Mouse (Mus musculus) kidney, postnatal 0 days (tissue): ENCODE results near the gene Slc25a34. TPM values are rescaled to one million over a fixed set of nuclear protein-coding genes. Genes with fewer than 3 reads are reported as not detected.

ENCODE experiments used
- ATAC-seq: fragments of 200-750 bp; cut with Nextera tagmentation; replicated peaks from 2 replicates; pipeline ENCODE4 v1.8.0; 2017; ENCODE audit warnings: low read depth, moderate number of reproducible peaks, moderate TSS enrichment, moderate library complexity; ENCODE audit not compliant: low FRiP score
- DNase-seq: peaks from one replicate; pipeline ENCODE4 v3.0.0-alpha.2; 2016; ENCODE audit warnings: low spot score
- H3K27ac ChIP-seq: fragments of 300-500 bp; sonication (generic); 2 replicates; pipeline ENCODE4 v1.5.1; 2014; ENCODE audit warnings: mild to moderate bottlenecking
- H3K27me3 ChIP-seq: fragments of 300-500 bp; sonication (generic); 2 replicates; pipeline ENCODE4 v1.6.1; 2014; ENCODE audit warnings: low read length, mixed read lengths; ENCODE audit not compliant: insufficient read depth
- H3K36me3 ChIP-seq: fragments of 300-500 bp; sonication (generic); 2 replicates; pipeline ENCODE4 v1.6.1; 2014; ENCODE audit warnings: low read length, mixed read lengths; ENCODE audit not compliant: insufficient read depth
- H3K4me1 ChIP-seq: fragments of 300-500 bp; sonication (generic); replicated peaks from 2 replicates; pipeline ENCODE4 v1.6.1; 2014; ENCODE audit warnings: antibody characterized with exemption, low read length, mixed read lengths; ENCODE audit not compliant: insufficient read depth
- H3K4me2 ChIP-seq: fragments of 300-500 bp; sonication (generic); 2 replicates; pipeline ENCODE4 v1.6.1; 2014; ENCODE audit warnings: mild to moderate bottlenecking, low read length, moderate library complexity, mixed read lengths
- H3K4me3 ChIP-seq: fragments of 300-500 bp; sonication (generic); replicated peaks from 2 replicates; pipeline ENCODE4 v1.5.1; 2014; ENCODE audit warnings: low read depth, low read length
- H3K9ac ChIP-seq: fragments of 300-500 bp; sonication (generic); 2 replicates; pipeline ENCODE4 v1.6.1; 2014; ENCODE audit warnings: low read depth, low read length
- H3K9me3 ChIP-seq: fragments of 300-500 bp; sonication (generic); replicated peaks from 2 replicates; pipeline ENCODE4 v1.6.1; 2016; ENCODE audit warnings: low read length, inconsistent platforms, mixed read lengths
- CTCF ChIP-seq: IDR thresholded peaks from 2 replicates; pipeline ENCODE4 v1.5.1; 2016; ENCODE audit warnings: antibody characterized with exemption, low read depth, mild to moderate bottlenecking, moderate library complexity
- WGBS: fragments of 180-500 bp; shearing (Covaris S2); extraction: QIAGEN DNeasy Blood & Tissue Kit; methylation state at CpG from one replicate; pipeline ENCODE4 v1.1.7; 2014; 5-methylcytosine and 5-hydroxymethylcytosine counted together
- polyA plus RNA-seq: library from polyadenylated mRNA; unstranded; fragments of >200 nt; fragmentation: Nextera tagmentation; extraction: Ambion mirVana; gene quantifications from 2 replicates; pipeline ENCODE4 v1.2.1, GENCODE M21; 2015

Gene Slc25a34
- polyA plus RNA-seq, 1 experiment from 2014 or later, result 1.9 TPM

DNA sequence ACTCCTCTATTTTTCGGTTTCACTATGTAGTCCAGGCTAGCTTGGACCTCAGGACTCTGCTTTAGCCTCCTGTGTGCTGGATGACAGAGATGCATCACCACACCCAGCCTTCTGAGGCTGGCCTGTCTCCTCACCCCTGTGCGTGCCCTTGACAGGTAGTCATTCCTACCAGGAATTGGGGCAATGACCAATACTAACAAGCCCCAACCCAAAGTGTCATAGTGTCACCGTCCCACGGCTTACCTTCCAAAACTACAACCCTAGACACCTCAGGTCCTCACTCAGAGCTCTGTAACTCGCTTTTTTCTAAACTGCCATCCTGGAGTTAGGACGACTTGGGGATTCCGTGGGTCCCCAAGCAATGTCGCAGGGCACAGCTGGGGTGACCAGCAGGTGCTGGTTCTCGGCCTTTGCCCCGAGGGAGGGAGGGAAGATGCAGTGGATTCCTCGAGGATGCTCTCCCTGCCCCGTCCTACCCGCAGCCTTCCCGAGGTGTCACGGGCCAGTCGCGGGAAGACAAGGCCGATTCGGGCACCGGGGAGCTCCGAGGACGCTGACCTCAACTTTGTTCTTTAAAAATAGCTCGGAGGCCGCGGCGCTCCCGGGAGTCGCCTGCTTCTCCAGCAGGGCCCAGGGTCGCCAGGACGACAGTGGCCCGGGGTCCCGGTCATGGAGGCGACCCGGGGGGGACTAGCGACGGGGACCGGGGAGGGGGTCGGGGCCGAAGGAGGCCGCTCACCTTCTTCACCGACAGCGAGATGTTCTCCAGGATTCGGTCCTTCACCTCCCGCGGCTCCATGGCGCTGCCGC lies 39.7 kb upstream of the Slc25a34 start:
- 0 out of 2 replicates have a peak, but pooled peaks have one; percentile 12 for ATAC-seq
- TF ChIP-seq CTCF, result no peak
- WGBS, result 3% methylated on average over 39 of the region's 47 CpGs
- Histone ChIP-seq H3K9me3 (no peaks in the 10 kb centered on the region), H3K27me3 (no peaks in the 10 kb centered on the region), H3K4me1 (peaks cover 7% of the 10 kb centered on the region), H3K36me3 (peaks cover 11% of the 10 kb centered on the region; the same call in 1 of the 2 replicates), H3K4me3 (peak overlapping the region; percentile 79), H3K9ac (peak overlapping the region; percentile 97), H3K27ac (peak overlapping the region; percentile 84), H3K4me2 (peak overlapping the region; percentile 69)
- no peak for DNase-seq

- H3K27ac ChIP-seq, result no peak overlapping the region
- H3K36me3 ChIP-seq, result peaks cover 15% of the 10 kb centered on the region; the same call in 1 of the 2 replicates
- no peak for DNase-seq
- H3K27me3 ChIP-seq, result no peaks in the 10 kb centered on the region
- no peak overlapping the region for H3K9ac ChIP-seq
- H3K9me3 ChIP-seq, result no peaks in the 10 kb centered on the region
- no peak for TF ChIP-seq CTCF
- ATAC-seq, result no peak
- WGBS, result 87% methylated on average over 11 of the region's 11 CpGs
- no peak overlapping the region for H3K4me3 ChIP-seq
- no peak overlapping the region for H3K4me2 ChIP-seq
- H3K4me1 ChIP-seq, result peaks cover 7% of the 10 kb centered on the region
Measured at GRCm38 (mm10) chr4:141660884-141661283, 37.3 kb upstream of the Slc25a34 start.

GRCm38 (mm10) chr4:141659739-141660138 lies 36.1 kb upstream of the Slc25a34 start:
- DNase-seq, result no peak
- WGBS, result 56% methylated on average over 4 of the region's 4 CpGs
- Histone ChIP-seq H3K4me3 (no peak overlapping the region), H3K27me3 (no peaks in the 10 kb centered on the region), H3K4me1 (peaks cover 5% of the 10 kb centered on the region), H3K4me2 (no peak overlapping the region), H3K9me3 (no peaks in the 10 kb centered on the region), H3K27ac (no peak overlapping the region), H3K36me3 (peaks cover 15% of the 10 kb centered on the region; the same call in 1 of the 2 replicates), H3K9ac (no peak overlapping the region)
- TF ChIP-seq CTCF, result peak; percentile 46; the same call in 1 of the 2 replicates
- no peak for ATAC-seq

DNA sequence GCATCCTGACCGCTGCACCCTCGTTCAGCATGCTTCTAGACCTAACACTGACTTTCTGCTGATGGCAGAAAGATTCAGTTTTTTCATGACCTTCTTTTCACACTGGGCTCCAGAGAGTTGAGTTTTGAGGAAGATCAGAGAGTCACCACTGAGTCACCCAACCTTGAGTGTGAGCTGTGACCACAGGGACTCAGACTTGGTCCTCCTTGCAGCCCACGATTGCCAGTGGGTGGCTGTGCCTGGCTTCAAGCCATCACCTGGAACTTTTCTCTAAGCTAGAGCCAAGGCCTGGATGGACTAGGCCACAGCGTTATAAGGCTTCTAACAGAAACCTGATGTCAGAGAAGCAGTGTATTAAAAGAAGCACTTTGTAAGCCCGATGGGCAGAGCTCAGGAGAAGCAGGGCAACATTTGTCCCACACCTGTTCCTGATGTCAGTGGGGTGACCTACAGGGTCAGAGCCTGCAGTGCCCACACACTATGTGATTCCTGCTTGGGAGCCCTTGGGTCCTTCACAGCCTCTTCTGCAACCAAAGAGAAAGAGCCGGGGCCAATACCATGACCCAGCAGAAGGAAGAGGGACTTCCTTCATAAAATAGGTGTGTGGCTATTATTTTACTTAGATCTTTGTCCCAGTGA lies 35.3 kb upstream of the Slc25a34 start:
- H3K4me1 ChIP-seq, result no peaks in the 10 kb centered on the region
- TF ChIP-seq CTCF, result no peak
- no peaks in the 10 kb centered on the region for H3K27me3 ChIP-seq
- DNase-seq, result no peak
- no peak overlapping the region for H3K4me2 ChIP-seq
- no peaks in the 10 kb centered on the region for H3K9me3 ChIP-seq
- ATAC-seq, result no peak
- no peak overlapping the region for H3K9ac ChIP-seq
- H3K36me3 ChIP-seq, result peaks cover 15% of the 10 kb centered on the region; the same call in 1 of the 2 replicates
- WGBS, result 95% methylated on average over 6 of the region's 6 CpGs
- no peak overlapping the region for H3K4me3 ChIP-seq
- H3K27ac ChIP-seq, result no peak overlapping the region

DNA sequence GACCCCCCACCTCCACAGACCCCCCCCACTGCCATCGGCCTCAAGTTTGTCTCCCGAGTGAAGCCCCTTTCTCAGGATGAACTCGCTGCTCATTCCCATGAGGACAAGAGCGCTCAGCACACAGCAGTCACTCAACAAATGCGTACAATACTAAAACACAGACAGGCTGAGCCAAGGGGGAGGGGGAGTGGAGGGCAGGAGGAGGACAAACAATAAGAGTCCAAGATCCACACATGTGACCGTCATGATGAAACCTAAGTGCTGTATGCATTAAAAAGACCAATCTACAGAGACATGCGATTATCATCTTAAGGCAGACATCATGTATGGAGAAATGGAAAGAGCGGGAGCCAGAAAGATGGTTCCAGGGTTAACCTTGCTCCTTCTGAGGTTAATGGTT lies 33.3 kb upstream of the Slc25a34 start:
- no peak for TF ChIP-seq CTCF
- no peak overlapping the region for H3K27ac ChIP-seq
- WGBS, result 86% methylated on average over 8 of the region's 8 CpGs
- no peaks in the 10 kb centered on the region for H3K9me3 ChIP-seq
- no peaks in the 10 kb centered on the region for H3K27me3 ChIP-seq
- no peak overlapping the region for H3K4me3 ChIP-seq
- no peak overlapping the region for H3K9ac ChIP-seq
- no peak for ATAC-seq
- peaks cover 20% of the 10 kb centered on the region for H3K36me3 ChIP-seq
- no peak for DNase-seq
- no peaks in the 10 kb centered on the region for H3K4me1 ChIP-seq
- no peak overlapping the region for H3K4me2 ChIP-seq

GRCm38 (mm10) chr4:141655908-141656608 lies 32.4 kb upstream of the Slc25a34 start:
- ATAC-seq (no peak), DNase-seq (no peak)
- Histone ChIP-seq H3K9me3 (no peaks in the 10 kb centered on the region), H3K4me2 (no peak overlapping the region), H3K27me3 (no peaks in the 10 kb centered on the region), H3K27ac (no peak overlapping the region), H3K36me3 (peaks cover 22% of the 10 kb centered on the region), H3K4me3 (no peak overlapping the region), H3K9ac (no peak overlapping the region), H3K4me1 (no peaks in the 10 kb centered on the region)
- TF ChIP-seq CTCF, result no peak
- WGBS, result 83% methylated on average over 12 of the region's 12 CpGs
